Mouse (Mus musculus): ENCODE results near the gene Grk2.
A peak's percentile ranks its signal among the peaks of the same experiment; 100 is the strongest.

Grk2 gene

GRCm38 (mm10) chr19:4302936-4303639 is 2.9 kb downstream of the Grk2 start:
- DNase-seq = peak; percentile 42 to 45

- DNase-seq = peak; percentile 80 to 88
Measured at GRCm38 (mm10) chr19:4301735-4302651, 4.0 kb downstream of the Grk2 start.

- peak in 1 of 2 experiments; percentile 37 for DNase-seq
Measured at GRCm38 (mm10) chr19:4300852-4301734, 4.9 kb downstream of the Grk2 start.

- DNase-seq = peak; percentile 74 to 88
Measured at GRCm38 (mm10) chr19:4300271-4300704, 5.7 kb downstream of the Grk2 start.

DNA sequence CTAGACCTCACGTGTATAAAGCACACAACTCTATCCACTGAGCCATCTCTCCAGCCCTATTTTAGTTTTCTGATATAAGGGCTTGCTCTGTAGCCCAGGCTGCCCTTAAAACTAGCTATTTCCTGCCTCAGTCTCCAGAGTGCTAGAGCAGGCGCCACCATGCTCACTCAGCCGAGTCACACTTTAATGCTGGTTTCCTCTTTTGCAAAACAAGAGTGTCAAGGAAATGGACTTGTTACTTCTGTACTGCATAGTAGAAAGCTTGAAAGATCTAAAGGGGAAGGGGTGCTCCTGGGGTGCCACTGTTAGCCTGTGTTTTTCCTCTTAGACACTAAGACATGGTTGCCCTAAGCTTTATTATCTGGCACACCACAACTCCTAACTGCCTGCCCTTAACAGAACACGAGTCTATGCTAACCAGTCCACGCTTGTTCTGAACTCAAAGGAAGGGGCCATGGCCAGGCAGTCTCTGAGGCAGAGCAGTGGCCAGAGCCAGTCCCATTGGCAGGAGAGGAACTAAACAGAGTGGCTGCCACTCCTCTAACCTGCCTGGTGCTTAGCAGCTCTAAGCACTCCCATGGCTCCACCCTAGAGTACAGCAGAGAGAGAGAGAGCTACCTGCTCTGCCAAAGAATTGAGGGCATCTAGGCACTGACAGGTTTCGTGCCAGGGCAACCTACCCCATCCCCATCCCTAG is 6.3 kb downstream of the Grk2 start:
- peak; percentile 44 to 67 for DNase-seq

- DNase-seq = no peak
Measured at GRCm38 (mm10) chr19:4299126-4299525, 6.9 kb downstream of the Grk2 start.

GRCm38 (mm10) chr19:4298322-4299121 is 7.5 kb downstream of the Grk2 start:
- DNase-seq = peak in 1 of 2 experiments; percentile 39

DNA sequence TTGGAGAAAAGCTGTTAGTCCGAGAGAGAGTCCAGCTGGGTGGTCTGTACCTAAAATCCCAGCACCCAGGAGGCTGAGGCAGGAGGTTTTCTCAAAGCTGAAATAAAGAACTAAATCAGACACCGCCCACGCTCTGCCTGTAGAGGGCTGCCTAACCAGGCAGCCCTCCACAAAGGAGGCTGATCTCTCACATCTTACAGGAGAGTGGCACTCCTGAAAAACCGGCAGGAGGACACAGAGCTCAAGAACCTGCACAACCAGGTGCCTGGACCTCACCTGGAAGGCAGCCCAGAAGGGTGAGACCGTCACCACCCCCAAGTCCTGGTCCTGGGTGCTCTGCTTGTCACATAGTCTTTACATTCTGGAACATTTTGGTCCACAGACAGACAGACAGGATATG is 8.2 kb downstream of the Grk2 start:
- peak; percentile 39 to 52 for DNase-seq

GRCm38 (mm10) chr19:4296611-4297010 is 9.4 kb downstream of the Grk2 start:
- DNase-seq = no peak

GRCm38 (mm10) chr19:4295391-4295790 is 10.6 kb downstream of the Grk2 start:
- DNase-seq = no peak

- DNase-seq = peak; percentile 86 to 94
Measured at GRCm38 (mm10) chr19:4294381-4295097, 11.5 kb downstream of the Grk2 start.

DNA sequence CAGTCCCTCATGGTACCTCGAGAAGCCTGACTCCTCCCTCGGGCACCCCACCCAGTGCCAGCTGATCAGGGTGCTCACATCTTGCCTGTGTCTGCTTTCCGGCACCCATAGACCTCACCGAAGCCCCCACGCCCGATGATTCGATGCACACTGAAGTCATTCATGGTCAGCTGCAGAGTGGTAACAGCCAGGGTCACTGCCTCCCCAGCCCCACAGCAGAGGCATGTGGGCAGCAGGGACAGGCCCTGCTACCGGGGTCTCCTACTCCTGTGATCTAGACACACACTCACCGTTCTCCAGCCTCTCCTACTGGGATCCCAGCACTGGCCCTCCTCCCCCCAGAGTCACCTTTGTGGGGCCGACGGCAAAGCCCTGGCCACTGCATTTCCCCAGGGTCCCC is 14.9 kb downstream of the Grk2 start:
- DNase-seq = peak in 1 of 2 experiments; percentile 27

DNA sequence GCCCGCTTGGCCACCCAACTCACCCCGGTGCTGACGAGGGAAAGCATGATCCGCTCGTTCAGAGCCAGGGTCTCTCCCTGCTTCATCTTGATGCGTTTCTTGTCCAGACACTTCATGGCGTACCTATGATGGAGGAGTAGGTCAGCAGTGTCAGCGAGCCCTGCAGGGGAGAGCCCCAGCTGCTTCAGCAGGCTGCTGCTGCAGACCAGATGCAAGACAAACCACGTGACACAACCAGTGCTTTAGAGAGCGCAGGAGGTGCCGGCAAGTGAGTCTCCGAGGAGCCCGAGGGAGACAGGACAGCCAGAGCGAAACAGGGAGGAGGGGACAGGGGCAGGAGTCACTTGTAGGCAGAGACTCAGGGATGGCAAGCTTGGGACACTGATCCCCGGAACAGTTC is 15.3 kb downstream of the Grk2 start:
- peak in 1 of 2 experiments; percentile 18 for DNase-seq

- DNase-seq = no peak
Measured at GRCm38 (mm10) chr19:4283653-4284052, 22.4 kb downstream of the Grk2 start.

DNA sequence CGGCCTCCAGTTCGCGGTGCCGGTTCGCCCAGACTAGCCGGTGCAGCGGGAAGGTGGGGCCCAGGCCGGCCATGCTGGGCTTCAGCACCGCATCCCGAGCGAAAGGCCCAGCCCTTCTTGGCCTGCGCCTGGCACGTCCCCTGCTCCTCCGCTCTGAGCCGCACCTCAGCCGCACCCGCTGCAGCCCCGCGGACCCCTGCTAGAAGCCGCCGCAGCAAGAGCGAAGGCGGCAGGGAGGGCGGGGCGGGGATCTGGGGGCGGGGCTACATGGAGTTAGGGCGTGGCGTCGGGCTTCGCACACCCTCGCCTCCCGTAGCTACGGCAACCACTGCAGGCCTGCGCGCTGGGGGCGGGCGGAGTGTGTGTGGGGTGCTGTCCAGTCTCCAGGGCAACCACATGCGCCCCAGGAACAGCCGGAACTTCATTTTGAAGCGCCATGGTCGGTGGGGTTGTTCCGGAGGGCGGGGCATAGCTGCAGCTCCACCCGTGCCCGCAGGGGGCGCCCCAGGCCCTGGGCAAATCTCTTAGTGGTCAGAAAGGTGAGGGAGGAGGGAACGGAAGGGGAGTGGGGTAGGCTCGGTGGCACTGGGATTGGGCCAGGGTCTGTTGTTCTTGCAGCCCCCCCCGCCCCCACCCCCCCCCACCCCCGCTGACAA is 23.0 kb downstream of the Grk2 start, which contains the start of gene Ankrd13d:
Gene Ankrd13d (minus strand): TSS at position 240 of the 656 bp plus-strand sequence.
- peak; percentile 91 to 93 for DNase-seq

DNA sequence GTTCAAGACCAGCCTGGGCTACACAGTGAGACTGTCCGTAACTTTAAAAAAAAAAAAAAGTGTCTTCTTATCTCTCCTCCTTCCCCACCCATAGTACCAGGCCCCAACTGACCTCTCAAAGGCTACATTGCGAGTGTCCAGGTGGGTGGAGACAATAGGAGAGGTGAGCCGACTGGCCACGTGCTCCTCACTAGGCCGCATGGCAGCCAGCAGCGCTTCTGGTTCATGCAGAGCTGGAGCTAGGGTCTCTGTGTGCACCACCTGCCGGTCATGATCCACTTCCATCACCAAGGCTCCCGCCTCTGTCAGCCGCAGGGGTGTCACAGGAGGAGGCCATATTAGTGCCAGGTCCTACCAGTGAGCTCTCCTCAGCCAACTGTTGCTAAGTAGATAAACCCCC is 25.6 kb downstream of the Grk2 start:
- DNase-seq = no peak

DNA sequence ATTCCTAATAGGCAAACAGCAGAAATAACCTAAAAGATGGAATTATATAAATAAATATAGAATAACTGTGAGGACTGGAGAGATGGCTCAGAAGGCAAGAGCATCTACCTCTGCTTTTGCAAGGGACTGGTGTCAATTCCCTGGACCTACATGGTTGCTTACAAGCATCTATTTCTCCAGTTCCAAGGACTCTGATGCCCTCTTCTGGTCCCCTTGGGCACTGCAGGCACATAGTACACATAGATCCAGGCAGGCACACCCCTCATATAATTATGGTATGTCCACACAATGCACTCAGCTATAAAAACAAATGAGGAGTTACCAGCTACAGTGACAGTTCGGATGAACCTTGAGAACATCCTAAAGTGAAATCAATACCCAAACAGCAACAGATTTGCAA is 26.5 kb downstream of the Grk2 start:
- no peak for DNase-seq

- DNase-seq = no peak
Measured at GRCm38 (mm10) chr19:4270972-4271371, 35.0 kb downstream of the Grk2 start.

DNA sequence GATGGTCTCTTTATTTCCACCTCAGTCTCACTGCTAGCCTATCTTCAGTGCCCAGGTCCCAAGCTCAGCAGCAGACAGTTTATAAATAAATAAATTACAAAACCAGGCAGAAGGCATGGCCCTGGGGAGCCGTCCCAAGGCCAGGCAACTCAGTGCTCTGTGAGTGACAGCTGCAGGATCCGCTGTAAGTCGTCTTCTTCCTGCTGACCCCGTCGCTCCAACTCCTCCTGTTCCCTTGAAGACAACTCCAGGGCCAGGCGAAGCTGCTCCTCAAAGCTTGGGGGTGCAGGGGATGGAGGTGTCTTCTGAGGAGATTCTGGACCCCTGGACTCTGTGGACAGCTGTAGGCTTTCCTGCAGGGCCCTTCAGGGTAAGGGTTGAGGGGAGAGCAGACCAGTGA is 35.8 kb downstream of the Grk2 start:
- DNase-seq = no peak

All from thymus, postnatal 36 days (tissue).